Mouse (Mus musculus) liver, embryonic 14.5 days (tissue): Measurements from ENCODE around the gene Zfp445. TPM values are rescaled to one million over a fixed set of nuclear protein-coding genes. Genes with fewer than 3 reads are reported as not detected.

ENCODE experiments used
- ATAC-seq: fragments of 200-750 bp; cut with Nextera tagmentation; 2 replicates; pipeline ENCODE4 v1.8.0; 2017; ENCODE audit warnings: moderate number of reproducible peaks, mild to moderate bottlenecking, moderate library complexity; ENCODE audit not compliant: insufficient read depth
- DNase-seq, 3 experiments: peaks; one replicate each; pipeline ENCODE4 v3.0.0-alpha.2; 2012 to 2013; ENCODE audit warnings: low read depth in 3 of 3, low spot score in 3 of 3
- H3K27ac ChIP-seq: fragments of 300-500 bp; sonication (generic); 2 replicates; pipeline ENCODE4 v1.5.1; 2014; ENCODE audit warnings: moderate library complexity, mild to moderate bottlenecking, control low read depth, inconsistent platforms
- H3K27me3 ChIP-seq: fragments of 300-500 bp; sonication (generic); 2 replicates; pipeline ENCODE4 v1.6.1; 2014; ENCODE audit warnings: mild to moderate bottlenecking, low read length, moderate library complexity; ENCODE audit not compliant: control insufficient read depth, insufficient read depth
- H3K36me3 ChIP-seq: fragments of 300-500 bp; sonication (generic); replicated peaks from 2 replicates; pipeline ENCODE4 v1.6.1; 2014; ENCODE audit warnings: low read depth; ENCODE audit not compliant: control insufficient read depth, insufficient read depth
- H3K4me1 ChIP-seq, 2 experiments: fragments of 200-500 bp in 1 of 2; fragments of 300-500 bp in 1 of 2; sonication (generic) in 1 of 2; replicated peaks; 2 replicates each; pipeline ENCODE4 v1.6.1; 2012 to 2014; ENCODE audit warnings: antibody characterized with exemption in 1 of 2, inconsistent platforms in 1 of 2, low read length in 1 of 2; ENCODE audit not compliant: control insufficient read depth in 2 of 2, insufficient read depth in 2 of 2
- H3K4me2 ChIP-seq: fragments of 300-500 bp; sonication (generic); 2 replicates; pipeline ENCODE4 v1.6.1; 2014; ENCODE audit warnings: low read depth, mild to moderate bottlenecking, control low read depth, moderate library complexity
- H3K4me3 ChIP-seq, 2 experiments: fragments of 200-500 bp in 1 of 2; fragments of 300-500 bp in 1 of 2; sonication (generic) in 1 of 2; 2 replicates each; pipeline ENCODE4 v1.5.1; 2012 to 2014; ENCODE audit warnings: low read depth in 2 of 2, low read length in 2 of 2, mild to moderate bottlenecking in 2 of 2, control low read depth in 1 of 2, inconsistent platforms in 1 of 2, moderate library complexity in 1 of 2; ENCODE audit not compliant: insufficient read depth in 1 of 2
- H3K9ac ChIP-seq: fragments of 300-500 bp; sonication (generic); replicated peaks from 2 replicates; pipeline ENCODE4 v1.6.1; 2014; ENCODE audit warnings: mild to moderate bottlenecking, control low read depth, moderate library complexity
- H3K9me3 ChIP-seq: fragments of 300-500 bp; sonication (generic); 2 replicates; pipeline ENCODE4 v1.6.1; 2016; ENCODE audit warnings: low read length, mixed read lengths; ENCODE audit not compliant: control insufficient read depth
- CTCF ChIP-seq: IDR thresholded peaks from 2 replicates; pipeline ENCODE4 v1.5.1; 2016; ENCODE audit warnings: antibody characterized with exemption, low read depth, control low read depth
- EP300 ChIP-seq: IDR thresholded peaks from 2 replicates; pipeline ENCODE4 v1.6.1; 2016; ENCODE audit warnings: antibody characterized with exemption, low read depth
- WGBS: fragments of 180-500 bp; shearing (Covaris S2); extraction: QIAGEN DNeasy Blood & Tissue Kit; methylation state at CpG from one replicate; pipeline ENCODE4 v1.1.7; 2014; ENCODE audit not compliant: insufficient replicate concordance; 5-methylcytosine and 5-hydroxymethylcytosine counted together
- polyA plus RNA-seq, 2 experiments: library from polyadenylated mRNA; depleted of rRNA in 1 of 2; stranded (reverse) in 1 of 2; unstranded in 1 of 2; fragments of >200 nt; fragmentation: Nextera tagmentation in 1 of 2; extraction: Ambion mirVana in 1 of 2; gene quantifications; 2 replicates each; pipeline versions ENCODE4 v1.2.1 to v1.2.3; 2012 to 2014

The Zfp445 gene
- 16.0 and 18.0 TPM in 2 replicates for polyA plus RNA-seq (2012; rRNA removed)
- polyA plus RNA-seq (2014; fragmentation: Nextera tagmentation; extraction: Ambion mirVana), result 13.7 and 14.1 TPM in 2 replicates

GRCm38 (mm10) chr9:122865697-122866166, at the start of gene Zfp445:
Gene Zfp445, minus strand, starts transcription at chr9:122866006.
- Histone ChIP-seq H3K4me2 (peak within 1 kb of the TSS; percentile 64), H3K9ac (peak within 1 kb of the TSS; percentile 87), H3K9me3 (peaks cover 6% of the 10 kb centered on the region), H3K4me1 (peaks cover 15 to 16% of the 10 kb centered on the region in 2 experiments), H3K4me3 (peak within 1 kb of the TSS; percentile 63 to 76), H3K27me3 (no peaks in the 10 kb centered on the region), H3K27ac (peak within 1 kb of the TSS; percentile 13), H3K36me3 (peaks cover 17% of the 10 kb centered on the region)
- ATAC-seq (peak; percentile 89), DNase-seq (peak; percentile 71 to 77 (median 72))
- TF ChIP-seq EP300 (no peak), CTCF (no peak)
- under 1% methylated on average over 34 of the region's 34 CpGs for WGBS

DNA sequence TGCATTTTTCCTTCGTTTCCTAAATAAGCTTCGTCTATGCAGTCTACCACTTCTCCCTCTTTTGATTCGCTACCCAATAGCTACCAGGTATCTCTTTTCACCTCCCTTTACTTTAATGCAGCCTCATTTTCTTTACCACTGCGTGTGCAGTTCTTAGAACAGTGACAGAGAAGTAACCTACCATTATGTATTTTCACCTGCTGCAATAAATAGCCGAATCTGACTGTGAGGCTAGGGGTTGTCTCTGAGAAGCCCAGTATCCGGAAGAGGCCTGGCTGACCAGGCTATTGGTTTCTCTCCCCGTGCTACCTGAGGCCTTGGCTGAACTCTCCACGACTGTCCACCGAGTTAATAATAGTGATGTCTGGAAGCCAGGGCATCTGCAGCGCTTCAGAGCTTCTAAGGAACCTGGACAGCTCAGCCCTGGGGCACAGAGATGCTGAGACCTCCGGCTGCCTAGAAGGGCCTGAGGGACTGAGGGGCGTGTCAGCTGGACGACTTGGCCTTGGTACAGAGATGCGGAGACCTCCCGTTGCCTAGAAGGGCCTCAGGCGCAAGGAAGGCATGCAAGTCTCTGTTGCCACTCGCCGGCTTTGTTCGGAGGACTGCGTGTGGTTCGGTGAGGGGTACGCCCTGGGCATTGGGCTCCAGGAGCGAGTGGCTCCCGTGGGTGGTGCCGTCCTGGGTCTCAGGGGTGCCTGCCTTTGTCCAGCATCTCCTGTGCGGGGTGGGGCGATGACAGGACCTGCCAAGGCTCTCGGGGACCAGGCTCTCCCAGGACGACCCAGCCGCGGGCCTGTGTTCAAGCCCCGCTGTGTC, 37.1 kb upstream of the Zfp445 start:
- WGBS, result 20% methylated on average over 32 of the region's 32 CpGs
- H3K4me1 ChIP-seq, result no peaks in the 10 kb centered on the region
- TF ChIP-seq EP300 (no peak), CTCF (no peak)
- DNase-seq, result no peak
- H3K4me2 ChIP-seq, result peak overlapping the region; percentile 32
- ATAC-seq, result no peak
- no peaks in the 10 kb centered on the region for H3K36me3 ChIP-seq
- peak overlapping the region; percentile 6 to 29; a peak in 3 of 4 replicates for H3K4me3 ChIP-seq
- H3K27ac ChIP-seq, result no peak overlapping the region
- H3K9ac ChIP-seq, result no peak overlapping the region
- no peaks in the 10 kb centered on the region for H3K9me3 ChIP-seq
- no peaks in the 10 kb centered on the region for H3K27me3 ChIP-seq

- H3K4me1 ChIP-seq, result no peaks in the 10 kb centered on the region
- no peak overlapping the region for H3K27ac ChIP-seq
- WGBS, result 60% methylated on average over 2 of the region's 2 CpGs
- no peaks in the 10 kb centered on the region for H3K36me3 ChIP-seq
- no peaks in the 10 kb centered on the region; the same call in 1 of the 2 replicates for H3K9me3 ChIP-seq
- DNase-seq, result no peak
- TF ChIP-seq EP300 (no peak), CTCF (no peak)
- H3K4me2 ChIP-seq, result no peak overlapping the region
- no peak overlapping the region for H3K4me3 ChIP-seq
- no peak overlapping the region for H3K9ac ChIP-seq
- ATAC-seq, result no peak
- H3K27me3 ChIP-seq, result no peaks in the 10 kb centered on the region
These were observed 35.2 kb upstream of the Zfp445 start for GRCm38 (mm10) chr9:122901047-122901446.

GRCm38 (mm10) chr9:122886372-122887179, 20.8 kb upstream of the Zfp445 start:
- no peaks in the 10 kb centered on the region for H3K9me3 ChIP-seq
- DNase-seq (peak; percentile 9 to 32 (median 11)), ATAC-seq (peak; percentile 62; the same call in 1 of the 2 replicates)
- H3K27ac ChIP-seq, result no peak overlapping the region
- WGBS, result 6% methylated on average over 54 of the region's 54 CpGs
- no peak for TF ChIP-seq EP300
- no peak for TF ChIP-seq CTCF
- H3K36me3 ChIP-seq, result no peaks in the 10 kb centered on the region
- H3K4me3 ChIP-seq, result peak overlapping the region; percentile 62 to 82
- peak overlapping the region; percentile 83 for H3K4me2 ChIP-seq
- H3K9ac ChIP-seq, result peak overlapping the region; percentile 74
- H3K4me1 ChIP-seq, result peaks cover 0 to 2% of the 10 kb centered on the region in 2 experiments; a peak in 1 of 4 replicates
- H3K27me3 ChIP-seq, result no peaks in the 10 kb centered on the region
